ENCODE assay signal across 20 mouse cellular contexts in the genomic region with DNA sequence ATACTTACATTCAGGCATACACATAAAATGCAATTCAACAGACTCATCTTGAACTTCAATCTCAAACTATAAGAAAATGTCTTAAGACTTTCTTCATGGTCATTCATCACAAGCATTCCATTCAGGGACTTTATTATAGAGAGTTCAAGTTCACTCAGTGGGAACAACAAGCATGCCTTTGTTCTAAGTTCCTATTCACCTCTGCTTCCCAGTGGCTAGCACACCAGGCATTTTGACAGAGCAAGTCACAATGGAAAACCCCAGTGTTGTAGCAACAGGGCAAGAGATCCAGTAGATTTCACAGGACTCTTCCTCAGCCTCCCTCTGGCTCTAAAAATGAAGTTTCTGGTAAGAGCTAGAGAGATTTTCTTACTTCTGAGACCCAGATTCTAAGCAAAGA.
"Had no signal": no experiment of that assay in that cellular context is flagged by ENCODE, and none has a peak within 500 bp of the region (broad histone marks: within the 10 kb centered on the region; RNA-seq: fewer than 3 reads in every experiment).

No protein-coding gene starts in this region.

- H3K36me3 ChIP-seq: intestine, embryonic 15.5 days; kidney, embryonic 15.5 days; limb, embryonic 13.5 days; liver, embryonic 12.5 days; liver, embryonic 15.5 days; midbrain, embryonic 15.5 days; neural tube, embryonic 13.5 days had no signal

- H3K27ac ChIP-seq: intestine, embryonic 15.5 days; kidney, embryonic 15.5 days; limb, embryonic 13.5 days; liver, embryonic 12.5 days; liver, embryonic 15.5 days; midbrain, embryonic 15.5 days; neural tube, embryonic 13.5 days had no signal

- H3K4me3 ChIP-seq: intestine, embryonic 15.5 days; kidney, embryonic 15.5 days; limb, embryonic 13.5 days; liver, embryonic 12.5 days; liver, embryonic 15.5 days; midbrain, embryonic 15.5 days; myocyte; neural tube, embryonic 13.5 days had no signal

- H3K4me1 ChIP-seq: intestine, embryonic 15.5 days; kidney, embryonic 15.5 days; liver, embryonic 12.5 days; liver, embryonic 15.5 days; midbrain, embryonic 15.5 days; neural tube, embryonic 13.5 days had no signal

- H3K9ac ChIP-seq: intestine, embryonic 15.5 days; kidney, embryonic 15.5 days; limb, embryonic 13.5 days; liver, embryonic 12.5 days; liver, embryonic 15.5 days; midbrain, embryonic 15.5 days; neural tube, embryonic 13.5 days had no signal

- DNase-seq: kidney, adult 11 months; kidney, adult 8-10 months; kidney, postnatal 14 days; kidney, postnatal 4 days; liver; lung, adult 2 months; lung, postnatal 14 days; lung, postnatal 4 days; retina, postnatal 1 day; right cerebral cortex, postnatal 25 days; thymus, adult 2 months; thymus, postnatal 14 days had no signal

- H3K27me3 ChIP-seq: intestine, embryonic 15.5 days; kidney, embryonic 15.5 days; limb, embryonic 13.5 days; liver, embryonic 12.5 days; liver, embryonic 15.5 days; midbrain, embryonic 15.5 days; neural tube, embryonic 13.5 days had no signal

- ATAC-seq: intestine, embryonic 15.5 days; liver, embryonic 12.5 days; midbrain, embryonic 15.5 days had no signal

- H3K9me3 ChIP-seq: intestine, embryonic 15.5 days; midbrain, embryonic 15.5 days had no signal

- H3K4me2 ChIP-seq: intestine, embryonic 15.5 days; kidney, embryonic 15.5 days; limb, embryonic 13.5 days; liver, embryonic 12.5 days; liver, embryonic 15.5 days; midbrain, embryonic 15.5 days; neural tube, embryonic 13.5 days had no signal
